Mouse (Mus musculus) cerebral cortex, adult 2 months (tissue): Measurements from ENCODE around the gene Pard3.

Experiments used
- WGBS: fragments of 180-500 bp; shearing (Covaris S2); methylation state at CpG from one replicate; pipeline ENCODE4 v1.1.7; 2018; 5-methylcytosine and 5-hydroxymethylcytosine counted together

Pard3 gene

DNA sequence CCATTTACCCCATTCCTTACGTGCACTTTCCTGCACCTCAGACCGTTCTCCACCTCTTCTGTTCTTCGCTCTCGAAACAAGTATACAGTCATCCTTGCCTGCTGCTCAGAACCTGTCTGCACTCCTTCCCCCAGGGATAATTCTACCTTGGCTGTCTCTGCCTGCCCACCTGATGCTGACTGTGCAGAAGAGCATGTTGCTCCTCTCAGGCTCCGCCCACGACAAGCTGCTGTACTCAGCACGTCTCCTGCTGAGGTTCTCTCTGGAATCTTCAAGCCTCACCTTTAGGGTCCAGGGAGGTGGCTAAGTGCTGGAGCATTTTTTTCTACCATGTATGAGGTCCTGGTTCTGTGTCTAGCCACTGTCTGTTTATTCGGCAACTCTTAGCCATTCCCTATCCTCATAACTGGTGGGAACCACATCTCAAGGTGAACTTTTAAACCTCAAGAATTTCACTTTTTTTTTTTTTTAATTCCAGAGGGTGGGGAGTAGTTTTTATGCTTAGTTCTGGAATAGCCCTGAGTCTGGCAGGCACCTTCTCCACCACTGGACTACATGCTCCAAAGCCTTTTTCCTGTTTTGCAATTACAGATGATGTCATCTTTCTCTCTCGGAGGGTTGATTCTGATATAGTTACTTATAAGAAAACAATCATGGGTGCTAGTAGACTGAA, 376.6 kb downstream of the Pard3 start:
- WGBS, result 56% methylated on average over 9 of the region's 9 CpGs

DNA sequence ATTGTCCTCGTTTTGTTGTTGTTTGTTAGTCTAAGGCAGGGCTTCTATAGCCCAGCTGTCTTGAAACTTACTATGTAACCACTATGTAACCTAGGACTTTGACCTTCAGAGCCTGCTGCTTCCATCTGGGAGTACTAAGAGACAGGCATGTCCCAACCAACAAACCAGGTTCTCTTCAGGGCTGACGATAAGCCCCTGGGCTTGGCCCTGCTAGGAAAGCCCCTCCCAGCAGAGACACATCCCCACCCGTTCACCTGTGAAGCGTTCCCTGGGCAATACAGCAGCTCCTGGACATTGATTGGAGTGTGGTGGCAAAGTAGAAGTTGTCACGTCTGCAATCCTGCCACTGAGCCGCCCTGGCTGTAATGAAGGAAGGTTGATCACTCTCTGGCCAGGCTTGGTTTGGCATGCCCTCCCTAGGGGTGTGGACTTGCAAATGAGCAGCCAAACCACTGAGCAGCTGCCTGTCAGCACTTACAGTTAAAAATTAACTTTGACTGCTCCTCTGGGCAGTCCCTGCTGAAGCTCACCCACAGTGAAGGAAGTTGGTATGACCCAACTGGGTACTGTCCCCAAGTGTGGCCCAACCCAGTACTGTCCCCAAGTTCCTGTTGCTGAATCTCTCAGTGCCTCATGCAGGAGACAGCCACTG, 377.3 kb downstream of the Pard3 start:
- WGBS, result 89% methylated on average over 6 of the region's 6 CpGs

DNA sequence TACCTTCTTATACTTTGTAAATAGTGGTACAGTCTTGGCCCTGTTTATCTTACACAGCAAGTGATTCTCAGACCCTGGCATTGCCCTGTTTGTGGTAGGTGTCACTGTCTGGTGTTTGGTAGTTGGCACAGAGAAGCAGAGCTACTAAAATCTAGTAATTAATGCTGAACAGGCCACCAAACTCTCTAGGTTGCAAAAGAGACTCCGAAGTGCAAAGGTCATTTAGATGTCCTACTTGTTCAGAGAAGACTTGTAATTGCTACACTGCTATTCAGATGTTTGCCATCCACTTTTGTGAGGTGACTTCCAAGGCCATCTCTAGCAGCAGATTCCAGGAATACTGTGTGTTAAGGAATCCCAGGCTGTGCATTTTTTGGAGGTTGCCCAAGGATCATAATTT, 383.7 kb downstream of the Pard3 start:
- 93% methylated on average over 1 of the region's 1 CpGs for WGBS

DNA sequence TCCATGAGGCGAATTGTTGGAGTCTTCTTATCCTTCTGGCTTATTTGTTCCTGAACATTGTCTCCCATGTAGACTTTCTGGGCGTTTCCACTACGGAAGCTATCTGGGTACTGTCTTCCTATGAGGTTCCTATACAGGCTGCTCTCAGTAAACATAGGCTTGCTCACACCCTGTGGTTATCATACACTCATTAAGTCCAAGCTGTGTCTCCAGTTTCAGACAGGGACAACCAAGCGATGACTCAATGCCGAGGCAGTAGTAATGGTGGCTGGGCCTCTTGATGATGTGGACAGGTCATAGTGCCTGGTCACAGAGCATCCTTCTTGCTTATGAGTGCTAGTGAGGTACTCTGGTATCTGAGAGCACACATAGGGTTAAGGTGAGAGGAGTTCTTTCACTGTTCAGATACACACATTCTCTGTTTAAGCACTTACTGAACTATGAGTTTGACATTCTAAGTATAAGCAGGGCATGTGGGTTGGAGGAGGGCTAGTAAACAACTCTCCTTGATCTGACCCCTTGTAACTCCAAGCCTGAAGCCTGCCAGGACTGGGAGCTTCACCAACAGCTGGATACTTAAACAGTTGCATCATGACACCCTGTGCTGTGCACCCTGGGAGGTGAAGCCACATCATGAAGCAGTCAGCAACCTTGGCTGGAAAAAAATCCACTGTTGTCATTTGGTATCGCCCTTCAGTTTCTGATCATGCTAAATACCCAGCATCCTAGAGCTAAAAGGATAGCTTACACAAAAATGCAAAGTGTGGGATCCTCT, 385.6 kb downstream of the Pard3 start:
- WGBS, result 96% methylated on average over 6 of the region's 6 CpGs

DNA sequence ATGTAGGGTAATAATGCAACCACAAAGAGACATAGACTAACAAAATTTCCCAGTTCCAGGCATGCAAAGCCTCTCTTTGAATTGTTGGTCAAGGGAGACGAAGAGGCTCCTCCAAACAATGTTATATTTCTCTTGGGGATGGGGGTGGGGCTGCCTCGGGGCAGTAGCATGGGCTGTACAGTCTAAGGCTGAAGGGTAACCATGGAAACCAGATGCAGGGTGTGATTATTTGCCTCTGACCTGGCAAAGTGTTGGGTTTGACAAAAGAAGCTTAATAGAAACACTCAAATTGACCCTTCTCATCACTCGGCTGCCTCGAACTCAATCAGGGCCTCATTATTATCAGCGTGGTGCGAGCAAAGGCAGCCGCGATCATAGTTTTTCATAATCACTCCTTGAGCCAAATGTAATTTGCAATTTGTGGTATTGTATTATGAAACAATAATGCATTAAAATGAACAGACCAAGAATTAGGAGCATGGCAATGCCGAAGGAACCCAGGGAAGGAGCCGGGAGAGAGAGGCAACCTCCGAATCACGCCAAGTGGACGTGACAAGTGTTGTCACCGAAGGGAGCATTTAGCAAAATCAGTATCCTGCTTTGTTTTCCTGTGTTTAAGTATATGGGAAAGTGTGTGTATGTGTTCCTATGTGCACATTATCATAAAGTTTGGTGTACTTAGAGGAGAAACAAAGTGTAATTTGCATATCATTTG, 387.4 kb downstream of the Pard3 start:
- WGBS, result 72% methylated on average over 14 of the region's 14 CpGs

DNA sequence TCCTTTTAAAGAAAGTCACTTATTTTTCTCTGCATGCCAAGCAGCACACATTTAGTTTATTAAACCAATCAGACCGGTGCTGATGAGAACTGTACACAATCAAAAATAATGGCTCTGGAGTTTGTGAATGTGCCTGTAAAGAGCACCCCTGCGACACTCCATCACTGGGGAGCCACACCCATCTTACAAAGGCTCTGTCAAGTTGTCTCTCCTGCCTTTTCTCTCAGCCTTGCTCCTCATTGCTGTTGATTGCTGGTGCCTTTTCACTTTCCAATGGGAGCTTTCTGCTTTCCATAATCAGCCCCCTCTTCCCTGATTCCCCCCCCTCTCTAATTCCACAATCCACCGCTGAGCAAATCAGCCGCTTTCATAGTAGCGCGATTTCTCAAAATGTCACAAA, 388.7 kb downstream of the Pard3 start:
- 85% methylated on average over 6 of the region's 6 CpGs for WGBS

DNA sequence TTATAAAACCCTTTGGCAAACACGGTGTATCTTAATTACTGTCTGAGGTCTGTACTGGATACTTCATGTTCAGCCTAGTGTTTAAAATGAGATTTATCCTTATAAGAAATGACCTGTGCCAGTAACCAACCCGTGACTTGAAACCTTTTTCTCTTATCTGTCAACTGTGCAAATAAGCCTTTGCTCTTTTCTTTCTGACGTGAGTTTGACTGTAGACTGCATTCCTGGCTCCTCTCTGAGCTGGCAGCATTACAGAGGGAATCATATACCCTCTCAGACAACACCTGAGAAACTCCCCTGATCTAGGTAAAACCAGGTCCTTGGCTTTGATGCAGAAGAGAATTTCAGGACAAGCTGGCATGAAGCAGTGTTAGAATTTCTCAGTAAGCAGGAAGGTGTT, 394.2 kb downstream of the Pard3 start:
- 88% methylated on average over 3 of the region's 3 CpGs for WGBS

DNA sequence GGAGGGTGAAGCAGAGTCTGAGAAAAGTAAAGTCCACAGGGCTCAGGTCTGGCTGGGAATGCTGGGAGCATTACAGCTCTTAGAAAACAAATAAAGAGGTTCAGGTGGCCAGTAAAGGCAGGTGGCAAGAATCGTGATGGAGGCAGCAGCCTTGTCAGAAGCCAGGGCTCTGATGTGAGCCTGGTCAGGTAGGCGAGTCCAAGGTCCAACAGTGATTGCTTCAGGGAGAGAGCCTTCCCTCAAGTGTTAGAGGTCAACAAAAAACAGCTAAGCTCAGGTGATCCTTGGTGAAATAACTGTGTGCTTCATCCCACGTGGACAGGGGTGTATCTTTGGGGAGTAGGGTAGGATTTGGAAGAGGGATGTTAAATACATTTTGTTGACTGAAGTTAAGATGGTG, 397.5 kb downstream of the Pard3 start:
- WGBS, result 95% methylated on average over 3 of the region's 3 CpGs

DNA sequence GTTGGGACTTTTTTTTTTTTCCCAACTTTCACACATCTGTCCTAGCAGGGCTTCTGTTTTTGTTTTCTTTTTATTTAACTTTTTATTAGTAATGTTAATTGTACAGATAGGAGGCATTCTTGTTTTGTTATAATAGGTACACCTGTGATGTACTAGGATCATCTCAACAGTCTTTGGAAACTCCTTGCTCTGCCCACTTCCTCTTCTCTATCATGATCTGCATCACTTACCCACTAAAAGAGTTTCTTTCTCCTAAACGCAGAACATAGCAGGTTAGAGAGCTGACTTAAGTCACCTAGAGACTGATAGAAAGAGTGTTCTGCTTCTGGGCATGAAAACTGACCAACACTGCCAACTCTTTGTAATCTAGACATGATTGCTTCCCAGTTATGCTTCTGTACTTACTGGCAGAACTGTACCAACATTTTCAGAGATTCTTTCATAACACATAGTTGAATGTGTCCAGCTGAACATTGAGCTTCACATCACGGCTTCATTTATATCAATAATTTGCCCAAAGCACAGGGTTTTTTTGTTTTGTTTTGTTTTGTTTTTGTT, 398.8 kb downstream of the Pard3 start:
- 83% methylated on average over 2 of the region's 2 CpGs for WGBS

DNA sequence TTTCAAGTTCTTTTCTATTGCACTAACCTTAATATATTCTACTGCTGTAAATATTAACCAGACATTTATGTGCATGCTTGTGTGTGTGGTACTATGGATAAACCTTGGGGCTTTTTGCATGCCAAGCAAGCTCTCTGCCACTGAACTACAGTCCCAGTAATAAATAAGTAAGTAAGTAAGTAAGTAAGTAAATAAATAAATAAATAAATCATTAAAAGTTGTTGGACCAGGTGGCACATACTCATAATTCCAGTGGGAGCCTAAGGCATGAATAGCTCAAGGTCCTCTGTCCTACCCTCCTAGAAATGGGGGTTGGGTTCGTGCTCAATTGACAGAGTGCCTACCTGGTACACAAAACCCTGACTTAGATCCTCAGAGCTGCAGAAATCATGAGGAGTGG, 400.6 kb downstream of the Pard3 start:
- 100% methylated on average over 1 of the region's 1 CpGs for WGBS

DNA sequence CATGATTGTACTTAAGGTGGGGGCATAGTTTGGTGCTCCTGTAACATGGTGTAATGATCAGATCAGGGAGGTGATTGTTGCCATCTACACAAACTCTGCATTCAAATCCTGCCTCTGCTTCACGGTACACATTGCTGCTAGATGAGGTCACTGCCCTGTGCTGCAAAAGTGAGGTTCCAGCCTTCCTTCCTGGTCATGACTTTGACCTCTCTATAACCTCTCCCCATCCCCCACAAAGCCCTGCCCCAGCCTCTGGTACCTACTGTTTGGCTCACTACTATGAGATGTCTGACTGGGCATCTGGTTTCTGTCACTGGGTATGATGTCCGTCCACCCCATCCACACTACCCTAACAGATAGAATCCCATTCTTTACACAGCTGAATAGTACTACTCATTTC, 408.5 kb downstream of the Pard3 start:
- WGBS, result 81% methylated on average over 2 of the region's 2 CpGs

DNA sequence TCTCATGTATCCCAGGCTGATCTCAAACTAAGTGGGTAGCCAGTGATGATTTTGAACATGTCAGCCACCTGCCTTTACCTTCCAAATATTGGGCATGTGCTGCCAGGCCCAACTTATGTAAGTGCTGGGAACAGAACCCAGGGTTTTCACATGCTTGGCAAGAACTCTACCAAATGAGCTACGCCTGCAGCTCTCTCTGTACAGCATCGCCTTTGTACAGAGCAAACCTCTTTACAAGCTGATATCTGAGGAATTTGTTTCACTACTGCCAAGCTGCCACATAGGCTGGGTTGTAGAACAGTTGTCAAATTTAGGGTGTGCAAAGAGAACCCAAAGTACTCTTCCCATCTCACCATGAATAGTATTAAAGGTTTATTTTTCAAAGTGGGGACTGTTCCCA, 416.3 kb downstream of the Pard3 start:
- 59% methylated on average over 2 of the region's 2 CpGs for WGBS

DNA sequence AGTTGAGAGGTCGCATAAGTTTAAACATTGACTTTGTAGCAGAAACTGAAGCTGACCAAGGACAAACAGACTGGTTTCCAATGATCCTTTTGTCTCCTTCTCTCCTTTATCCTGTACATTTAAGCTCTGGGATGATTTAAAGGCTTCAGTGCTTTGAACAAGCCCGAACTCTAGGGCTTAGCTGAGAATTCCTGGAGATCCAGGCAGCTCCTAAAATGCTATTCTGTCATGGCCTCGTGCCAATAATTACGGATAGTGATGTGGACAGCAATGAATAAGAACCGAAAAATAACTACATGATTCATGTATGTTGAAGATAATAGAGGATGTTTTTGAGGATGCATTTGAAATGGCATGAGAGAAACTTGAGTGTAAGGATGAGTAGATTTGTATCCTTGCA, 421.9 kb downstream of the Pard3 start:
- 85% methylated on average over 5 of the region's 5 CpGs for WGBS

DNA sequence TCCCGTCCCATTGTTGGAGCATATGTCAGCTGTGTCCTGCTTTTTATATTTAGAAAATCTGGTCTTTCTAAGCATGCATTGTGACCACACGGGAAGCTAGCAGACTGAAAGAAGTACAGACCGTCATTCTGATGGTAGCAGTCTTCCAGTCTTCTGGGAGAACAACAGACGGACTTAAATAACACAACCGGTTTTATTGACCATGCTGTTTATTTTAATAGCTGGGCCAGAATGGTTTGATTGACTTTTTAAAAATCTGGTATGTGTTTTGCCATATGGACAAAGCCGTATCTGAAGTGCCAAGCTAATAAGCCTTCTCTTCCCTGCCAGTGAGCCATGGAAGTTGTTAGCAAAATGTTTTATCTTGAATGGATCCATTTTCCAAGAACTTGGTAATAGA, 428.3 kb downstream of the Pard3 start:
- 64% methylated on average over 6 of the region's 6 CpGs for WGBS

DNA sequence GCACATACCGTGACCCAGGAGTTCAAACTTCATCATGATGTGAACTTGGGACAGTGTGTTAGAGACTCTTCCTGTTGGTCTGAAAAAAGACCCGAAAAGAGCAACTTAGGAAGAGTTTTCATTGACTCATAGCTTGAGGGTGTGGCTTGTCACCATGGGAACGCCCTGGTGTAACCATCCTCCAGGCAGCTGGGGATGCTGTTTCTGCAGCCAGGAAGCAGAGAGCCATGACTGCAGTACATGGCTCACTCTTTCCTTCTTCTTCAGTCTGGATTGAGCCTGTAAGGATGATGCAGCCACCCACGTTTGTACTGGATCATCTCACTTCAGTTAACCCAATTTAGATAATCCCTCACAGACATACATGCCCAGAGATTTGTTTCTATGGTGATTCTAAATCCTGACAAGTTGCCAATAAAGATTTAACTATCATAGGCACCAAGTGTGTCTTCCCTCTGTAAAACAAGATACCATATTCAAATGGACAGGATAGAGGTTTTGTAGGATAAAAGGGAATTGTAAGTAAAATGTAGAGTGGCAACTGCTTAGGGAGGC, 431.6 kb downstream of the Pard3 start:
- 67% methylated on average over 4 of the region's 4 CpGs for WGBS

DNA sequence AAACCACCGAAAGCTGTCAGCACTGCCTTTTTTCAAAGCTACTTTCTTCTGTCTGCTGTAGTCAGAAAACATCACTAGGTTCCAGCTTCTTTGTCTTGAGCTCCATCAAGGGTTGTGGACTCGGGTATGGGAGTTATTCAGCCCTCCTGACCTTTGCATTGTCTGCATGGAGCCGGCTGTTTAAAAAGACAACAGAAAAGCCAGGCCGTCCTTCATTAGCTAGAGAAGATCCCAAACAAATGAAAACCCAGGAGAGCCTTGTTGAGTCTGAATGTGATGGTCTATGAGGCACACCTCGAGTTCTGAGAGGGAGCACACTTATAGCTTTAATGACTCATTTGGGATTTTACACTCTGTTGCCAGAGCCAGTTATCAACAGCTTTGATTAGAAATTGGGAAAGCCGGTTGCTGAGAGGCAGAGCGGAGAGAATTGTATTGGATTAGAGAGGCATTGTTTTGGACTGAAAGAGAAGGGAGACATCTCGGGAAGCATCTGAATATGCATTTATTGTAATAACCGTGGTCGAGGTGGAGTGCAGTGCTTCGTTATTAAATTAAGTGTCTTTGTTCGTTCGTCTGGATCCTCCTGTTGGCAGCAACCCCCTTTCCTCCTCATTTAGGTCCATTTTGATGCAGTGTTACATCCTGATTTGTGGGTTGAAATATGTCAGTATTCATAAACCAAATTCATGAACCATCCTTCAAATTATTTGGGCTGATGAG, 435.5 kb downstream of the Pard3 start:
- 62% methylated on average over 13 of the region's 13 CpGs for WGBS

DNA sequence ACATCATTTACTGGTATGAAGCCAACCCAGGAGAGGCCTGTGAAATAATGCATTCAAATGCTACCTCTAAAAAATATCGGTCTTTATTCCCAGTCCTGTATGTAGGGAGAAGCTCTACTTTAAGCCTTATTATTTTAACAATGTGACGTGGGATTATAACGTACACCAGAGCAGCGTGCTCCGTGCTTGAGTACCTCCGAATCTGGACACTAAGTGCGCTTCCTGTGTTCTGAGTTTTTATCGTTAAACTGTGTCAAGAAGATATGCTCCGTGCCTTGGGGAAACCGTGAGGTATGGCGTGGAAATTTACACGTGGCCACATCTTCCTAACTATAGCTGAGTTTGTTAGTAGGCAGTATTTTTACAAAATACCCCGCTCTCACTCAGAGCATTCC, 436.0 kb downstream of the Pard3 start:
- 45% methylated on average over 13 of the region's 13 CpGs for WGBS

DNA sequence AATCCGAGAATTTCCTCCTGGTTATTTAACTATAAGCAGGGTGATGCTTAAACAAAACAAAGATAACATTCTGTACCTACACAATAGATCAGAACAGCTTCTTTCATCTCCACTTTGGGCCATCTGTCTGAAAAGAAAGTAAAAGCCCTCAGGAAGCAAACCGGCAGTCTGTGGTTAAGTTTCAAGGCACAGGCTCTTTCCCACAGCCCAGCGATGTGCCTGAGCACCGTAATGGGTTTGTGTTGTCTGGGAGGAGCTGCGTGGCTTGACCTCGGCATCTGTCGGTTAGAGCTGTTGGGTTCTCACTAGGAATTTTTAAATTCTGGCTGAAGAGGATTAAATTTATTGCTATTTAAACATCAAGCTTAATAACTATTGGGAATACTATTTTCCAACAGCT, 436.5 kb downstream of the Pard3 start:
- WGBS, result 43% methylated on average over 7 of the region's 7 CpGs

DNA sequence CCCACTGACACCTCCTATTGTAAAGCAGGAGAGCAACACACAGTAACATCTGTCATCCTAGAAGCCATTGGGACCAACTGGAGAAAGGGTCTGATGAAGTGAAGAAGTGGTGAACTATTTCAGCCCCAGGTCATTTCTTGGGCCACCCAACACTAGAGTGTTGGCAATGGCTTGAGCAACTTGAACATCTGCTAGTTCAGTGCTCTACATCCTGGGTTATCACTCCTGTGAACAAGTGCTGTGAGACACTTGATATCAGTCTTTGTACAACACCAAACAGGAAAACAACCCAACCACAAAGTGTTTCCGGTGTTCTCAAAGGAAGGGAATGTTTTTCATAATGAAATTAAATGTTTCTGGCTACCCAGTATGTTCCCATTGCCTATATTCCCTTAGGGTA, 438.1 kb downstream of the Pard3 start:
- 86% methylated on average over 1 of the region's 1 CpGs for WGBS

DNA sequence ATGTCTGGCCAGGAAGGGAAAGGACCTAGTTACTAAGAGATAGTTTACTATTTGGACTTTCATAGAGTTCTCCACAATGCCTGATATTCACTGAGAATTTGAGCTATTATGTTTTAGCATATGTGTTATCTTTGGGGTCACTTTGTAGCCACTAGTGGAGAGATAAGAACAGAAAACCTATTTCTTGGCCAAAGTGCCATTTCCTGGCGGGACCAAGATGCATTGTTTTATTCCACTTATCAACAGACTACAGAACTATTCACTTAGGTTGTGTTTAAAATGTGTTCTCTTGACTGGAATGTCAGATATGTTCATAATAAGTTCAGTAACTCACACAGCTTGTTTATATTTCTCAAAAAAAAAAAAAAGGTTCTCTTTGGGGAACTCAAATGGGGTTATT, 441.6 kb downstream of the Pard3 start:
- WGBS, result 92% methylated on average over 1 of the region's 1 CpGs

DNA sequence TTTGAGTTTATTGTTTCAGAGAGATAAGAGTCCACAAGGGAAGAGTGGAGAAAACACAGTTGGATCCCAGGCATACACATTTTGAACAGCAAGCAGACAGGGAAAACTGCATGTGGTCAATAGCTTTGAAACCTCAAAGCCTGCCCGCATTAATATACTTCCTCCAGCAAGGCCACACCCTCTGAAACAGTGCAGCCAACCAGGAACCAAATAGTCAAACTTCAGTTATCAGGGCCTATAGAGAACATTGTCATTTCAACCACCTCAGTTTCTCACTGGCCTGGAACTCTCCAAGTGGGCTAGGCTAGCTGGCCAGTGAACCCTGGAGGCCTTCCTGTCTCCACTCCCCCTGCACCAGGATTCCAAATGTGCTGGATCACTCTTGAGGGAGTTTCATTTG, 442.6 kb downstream of the Pard3 start:
- 83% methylated on average over 1 of the region's 1 CpGs for WGBS
